Mouse (Mus musculus): ENCODE measurements around the gene BC048562. TPM values are rescaled to one million over a fixed set of nuclear protein-coding genes. Genes with fewer than 3 reads are reported as not detected.

Gene BC048562
- total and polyA plus RNA-seq, 3 experiments = not detected

GRCm38 (mm10) chr9:108409535-108409934 is 26.7 kb upstream of the BC048562 start:
- Histone ChIP-seq H3K4me3 (ENCODE audit: control insufficient read depth in 1 of 2, insufficient read depth in 1 of 2, low read depth in 2 of 2, low read length in 2 of 2) (no peak overlapping the region), H3K9ac (ENCODE audit: control insufficient read depth, low read depth, low read length, poor library complexity, severe bottlenecking) (no peak overlapping the region), H3K36me3 (ENCODE audit: control insufficient read depth in 1 of 2, insufficient read depth in 2 of 2, low read length in 2 of 2) (peaks cover 0 to 3% of the 10 kb centered on the region in 2 experiments; a peak in 1 of 4 replicates), H3K9me3 (replicated peaks; ENCODE audit: insufficient read depth, low read length) (no peaks in the 10 kb centered on the region), H3K4me1 (ENCODE audit: control insufficient read depth in 1 of 2, insufficient read depth in 2 of 2, low read length in 2 of 2) (peaks cover 0 to 8% of the 10 kb centered on the region in 2 experiments; a peak in 2 of 4 replicates), H3K27me3 (ENCODE audit: control insufficient read depth in 1 of 2, insufficient read depth in 2 of 2, low read length in 2 of 2) (peaks cover 0 to 1% of the 10 kb centered on the region in 2 experiments; a peak in 1 of 4 replicates), H3K79me2 (ENCODE audit: control insufficient read depth, insufficient read depth, low read length, poor library complexity) (no peaks in the 10 kb centered on the region), H3K27ac (ENCODE audit: control insufficient read depth, low read depth, low read length) (no peak overlapping the region)
- DNase-seq (ENCODE audit: low read depth, low spot score) = no peak
- TF ChIP-seq MAZ (IDR thresholded peaks at IDR 0.05; ENCODE audit: low read depth, low read length) = no peak

DNA sequence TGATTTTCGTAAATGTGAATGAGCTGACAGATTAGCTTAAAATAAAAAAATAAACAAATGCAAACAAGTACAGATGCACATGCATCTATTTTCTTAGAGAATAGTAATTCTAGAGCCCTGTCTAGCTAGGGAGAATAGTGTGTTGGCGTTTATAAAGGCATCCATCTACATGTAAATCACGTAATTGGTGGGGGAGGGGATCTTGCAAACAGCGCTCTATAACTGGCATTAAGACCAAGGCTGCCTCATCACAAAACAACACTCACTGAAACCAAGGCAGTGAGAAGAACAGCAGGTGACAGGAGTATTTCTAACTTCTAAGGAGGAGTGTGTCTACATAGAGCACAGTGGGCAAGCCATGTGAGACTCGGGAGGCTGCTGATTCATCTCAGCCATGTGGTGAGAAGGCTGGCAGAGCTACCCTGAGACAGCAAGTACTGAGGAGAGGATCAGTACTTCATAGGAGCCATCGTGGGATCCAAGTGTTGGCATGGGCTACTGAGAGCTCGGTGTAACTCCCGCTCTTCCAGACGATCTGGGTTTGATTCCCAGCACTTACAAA is 24.8 kb upstream of the BC048562 start:
- TF ChIP-seq KAT2A (conservative IDR thresholded peaks at IDR 0.05; ENCODE audit: low read depth, low read length) = no peak
- TF ChIP-seq ZKSCAN1 (IDR thresholded peaks at IDR 0.05; ENCODE audit: low read depth, low read length) = no peak
- no peak for TF ChIP-seq CHD2 (IDR thresholded peaks at IDR 0.05; ENCODE audit: low read length)
- no peak for TF ChIP-seq JUND (IDR thresholded peaks at IDR 0.05; ENCODE audit: low read depth, low read length)
- TF ChIP-seq POLR2AphosphoS2 (IDR thresholded peaks at IDR 0.05; ENCODE audit: low read length) = no peak
- H3K27ac ChIP-seq (ENCODE audit: control insufficient read depth, low read depth, low read length) = no peak overlapping the region
- no peaks in the 10 kb centered on the region for H3K36me3 ChIP-seq (ENCODE audit: control insufficient read depth in 1 of 2, insufficient read depth in 2 of 2, low read length in 2 of 2)
- H3K79me2 ChIP-seq (ENCODE audit: control insufficient read depth, insufficient read depth, low read length, poor library complexity) = no peaks in the 10 kb centered on the region
- 0 out of 4 replicates have a peak, but pooled peaks cover 0 to 2% of the 10 kb centered on the region in 2 experiments for H3K4me1 ChIP-seq (ENCODE audit: control insufficient read depth in 1 of 2, insufficient read depth in 2 of 2, low read length in 2 of 2)
- DNase-seq (ENCODE audit: low read depth, low spot score) = no peak
- H3K27me3 ChIP-seq (ENCODE audit: control insufficient read depth in 1 of 2, insufficient read depth in 2 of 2, low read length in 2 of 2) = peaks cover 0 to 1% of the 10 kb centered on the region in 2 experiments; a peak in 1 of 4 replicates
- no peak overlapping the region for H3K4me3 ChIP-seq (ENCODE audit: control insufficient read depth in 1 of 2, insufficient read depth in 1 of 2, low read depth in 2 of 2, low read length in 2 of 2)
- no peak overlapping the region for H3K9ac ChIP-seq (ENCODE audit: control insufficient read depth, low read depth, low read length, poor library complexity, severe bottlenecking)
- no peaks in the 10 kb centered on the region for H3K9me3 ChIP-seq (replicated peaks; ENCODE audit: insufficient read depth, low read length)

DNA sequence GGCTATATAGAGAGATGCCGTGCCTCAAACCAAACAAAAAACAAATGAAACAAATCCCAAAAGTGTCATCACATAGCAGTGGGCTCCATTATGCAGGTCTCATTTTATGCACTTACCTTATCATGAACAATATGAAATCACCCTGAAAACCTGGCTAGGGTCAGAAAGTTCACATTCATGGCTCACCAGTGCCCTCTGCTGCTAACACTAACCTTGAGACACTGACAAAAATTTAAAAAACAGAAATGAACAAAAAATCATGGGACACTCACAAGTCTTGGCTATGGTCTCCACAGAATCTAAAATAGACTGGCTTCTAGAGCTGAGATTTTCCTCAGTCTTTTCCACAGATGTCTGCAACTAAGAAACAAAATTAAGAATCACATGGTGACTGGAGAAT is 24.1 kb upstream of the BC048562 start:
- TF ChIP-seq POLR2AphosphoS5 (IDR thresholded peaks at IDR 0.05; ENCODE audit: borderline replicate concordance, low read depth, low read length) (no peak), SIN3A (IDR thresholded peaks at IDR 0.05; ENCODE audit: low read length) (peak; percentile 57), CTCF (IDR thresholded peaks at IDR 0.05 in 2 of 3, conservative IDR thresholded peaks at IDR 0.05 in 1 of 3; ENCODE audit: control insufficient read depth in 1 of 3, insufficient read depth in 1 of 3, low read depth in 2 of 3, low read length in 3 of 3, poor library complexity in 1 of 3, severe bottlenecking in 1 of 3) (peak; percentile 35 to 86 (median 52); a peak in 5 of 6 replicates), EP300 (IDR thresholded peaks at IDR 0.05; ENCODE audit: low read depth in 1 of 2, low read length in 2 of 2) (no peak), ZNF384 (IDR thresholded peaks at IDR 0.05; ENCODE audit: low read depth, low read length) (peak; percentile 35; the same call in 1 of the 2 replicates), MAZ (IDR thresholded peaks at IDR 0.05; ENCODE audit: low read depth, low read length) (0 out of 2 replicates have a peak, but pooled peaks have one; percentile 31), SMC3 (IDR thresholded peaks at IDR 0.05; ENCODE audit: low read depth, low read length) (peak; percentile 81), RAD21 (IDR thresholded peaks at IDR 0.05; ENCODE audit: low read depth, low read length) (peak; percentile 85), POLR2A (IDR thresholded peaks at IDR 0.05; ENCODE audit: control insufficient read depth in 1 of 2, insufficient read depth in 1 of 2, low read depth in 1 of 2, low read length in 2 of 2, poor library complexity in 1 of 2) (no peak), ZKSCAN1 (IDR thresholded peaks at IDR 0.05; ENCODE audit: low read depth, low read length) (peak; percentile 87), USF1 (IDR thresholded peaks at IDR 0.05; ENCODE audit: low read depth, low read length) (no peak), MYB (IDR thresholded peaks at IDR 0.05; ENCODE audit: low read depth, low read length) (no peak), GABPA (IDR thresholded peaks at IDR 0.05; ENCODE audit: low read depth, low read length) (no peak), ZC3H11A (IDR thresholded peaks at IDR 0.05; ENCODE audit: low read depth, low read length) (peak; percentile 85)
- no peak overlapping the region for H3K4me3 ChIP-seq (ENCODE audit: control insufficient read depth in 1 of 2, insufficient read depth in 1 of 2, low read depth in 2 of 2, low read length in 2 of 2)
- no peaks in the 10 kb centered on the region for H3K36me3 ChIP-seq (ENCODE audit: control insufficient read depth in 1 of 2, insufficient read depth in 2 of 2, low read length in 2 of 2)
- peak; percentile 62 for DNase-seq (ENCODE audit: low read depth, low spot score)
- 0 out of 4 replicates have a peak, but pooled peaks cover 0 to 2% of the 10 kb centered on the region in 2 experiments for H3K4me1 ChIP-seq (ENCODE audit: control insufficient read depth in 1 of 2, insufficient read depth in 2 of 2, low read length in 2 of 2)
- no peak overlapping the region for H3K9ac ChIP-seq (ENCODE audit: control insufficient read depth, low read depth, low read length, poor library complexity, severe bottlenecking)
- H3K79me2 ChIP-seq (ENCODE audit: control insufficient read depth, insufficient read depth, low read length, poor library complexity) = no peaks in the 10 kb centered on the region
- H3K9me3 ChIP-seq (replicated peaks; ENCODE audit: insufficient read depth, low read length) = no peaks in the 10 kb centered on the region
- peaks cover 0 to 1% of the 10 kb centered on the region in 2 experiments; a peak in 1 of 4 replicates for H3K27me3 ChIP-seq (ENCODE audit: control insufficient read depth in 1 of 2, insufficient read depth in 2 of 2, low read length in 2 of 2)
- no peak overlapping the region for H3K27ac ChIP-seq (ENCODE audit: control insufficient read depth, low read depth, low read length)
